Mouse (Mus musculus): Measurements from ENCODE around the gene Dhfr.

DNA sequence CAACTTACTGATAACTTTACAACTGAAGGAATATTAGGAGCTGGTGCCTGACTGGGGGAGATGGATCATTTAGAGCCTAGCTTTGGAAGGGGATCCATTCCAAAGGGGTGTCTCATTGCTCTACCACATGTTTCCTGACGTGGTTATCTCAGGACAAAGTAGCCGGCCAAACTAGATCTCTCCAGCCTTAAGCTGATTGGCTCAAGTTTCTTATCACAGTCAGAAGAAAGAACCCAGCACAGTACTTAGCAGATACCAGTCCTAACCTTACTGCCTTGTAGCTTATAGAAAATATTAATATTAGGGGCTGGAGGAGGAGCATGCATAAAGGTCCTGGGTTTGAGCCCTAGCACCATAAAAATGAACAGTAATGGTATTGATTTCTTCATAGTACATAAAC lies 7.1 kb downstream of the Dhfr start:
- no peak for TF ChIP-seq ZNF384 (IDR thresholded peaks at IDR 0.05; ENCODE audit: low read depth, low read length)
- no peak for TF ChIP-seq ZC3H11A (IDR thresholded peaks at IDR 0.05; ENCODE audit: borderline replicate concordance, low read depth, low read length)
- no peak for TF ChIP-seq MAFK (IDR thresholded peaks at IDR 0.05; ENCODE audit: insufficient read depth, low read depth, low read length)
- no peak for TF ChIP-seq CHD2 (IDR thresholded peaks at IDR 0.05; ENCODE audit: low read depth, low read length)
